Mouse (Mus musculus) C2C12 (cell line): Measurements from ENCODE around the gene Eif1. TPM values are rescaled to one million over a fixed set of nuclear protein-coding genes. Genes with fewer than 3 reads are reported as not detected.
"Not testable (repeated sequence)": the region's sequence is repeated elsewhere in the genome, so short reads cannot be mapped to it uniquely, and the experiment has no call there.

Experiments used
- H3K27me3 ChIP-seq: one replicate; pipeline ENCODE4 v1.6.1; 2011; ENCODE audit not compliant: control insufficient read depth, insufficient read depth, insufficient read length
- H3K36me3 ChIP-seq: one replicate; pipeline ENCODE4 v1.6.1; 2011; ENCODE audit not compliant: control insufficient read depth, insufficient read depth
- H3K4me3 ChIP-seq: one replicate; pipeline ENCODE4 v1.5.1; 2011; ENCODE audit warnings: mild to moderate bottlenecking, control low read depth; ENCODE audit not compliant: poor library complexity, insufficient read depth, severe bottlenecking
- H3K79me2 ChIP-seq: one replicate; pipeline ENCODE4 v1.6.1; 2011; ENCODE audit not compliant: control insufficient read depth, insufficient read depth
- H3K79me3 ChIP-seq: one replicate; pipeline ENCODE4 v1.6.1; 2011; ENCODE audit warnings: low read depth, control low read depth
- H3ac ChIP-seq: one replicate; pipeline ENCODE3; 2011; ENCODE audit warnings: low read depth; ENCODE audit not compliant: control insufficient read depth, insufficient read length
- CEBPB ChIP-seq: IDR thresholded peaks from one replicate; pipeline ENCODE4 v1.6.1; 2011; ENCODE audit warnings: low read depth, mild to moderate bottlenecking, control low read depth, moderate library complexity
- CTCF ChIP-seq: IDR thresholded peaks from one replicate; pipeline ENCODE4 v1.5.1; 2011; ENCODE audit not compliant: control insufficient read depth, insufficient read depth, insufficient read length
- FOSL1 ChIP-seq: IDR thresholded peaks from one replicate; pipeline ENCODE4 v1.8.0; 2011; ENCODE audit warnings: mild to moderate bottlenecking, low read length; ENCODE audit not compliant: poor library complexity, insufficient read depth, severe bottlenecking
- MAX ChIP-seq: IDR thresholded peaks from one replicate; pipeline ENCODE4 v1.6.1; 2011; ENCODE audit warnings: mild to moderate bottlenecking, control low read depth
- MYOD1 ChIP-seq: IDR thresholded peaks from one replicate; pipeline ENCODE4 v1.6.1; 2011; ENCODE audit warnings: low read depth; ENCODE audit not compliant: control insufficient read depth, insufficient read length
- MYOG ChIP-seq: IDR thresholded peaks from one replicate; pipeline ENCODE4 v1.6.1; 2011; ENCODE audit not compliant: control insufficient read depth, insufficient read length; ENCODE audit errors: extremely low read depth
- USF1 ChIP-seq: IDR thresholded peaks from one replicate; pipeline ENCODE4 v1.6.1; 2011; ENCODE audit warnings: low read depth, mild to moderate bottlenecking, control low read depth, moderate library complexity
- polyA plus RNA-seq: library from polyadenylated mRNA; unstranded; fragments of >200 nt; fragmentation: generic; extraction: Trizol; gene quantifications from one replicate; pipeline ENCODE4 v1.2.1, GENCODE M21; 2012; ENCODE audit warnings: missing spikeins

Gene Eif1
- polyA plus RNA-seq, 1 experiment, result 1,136 TPM

DNA sequence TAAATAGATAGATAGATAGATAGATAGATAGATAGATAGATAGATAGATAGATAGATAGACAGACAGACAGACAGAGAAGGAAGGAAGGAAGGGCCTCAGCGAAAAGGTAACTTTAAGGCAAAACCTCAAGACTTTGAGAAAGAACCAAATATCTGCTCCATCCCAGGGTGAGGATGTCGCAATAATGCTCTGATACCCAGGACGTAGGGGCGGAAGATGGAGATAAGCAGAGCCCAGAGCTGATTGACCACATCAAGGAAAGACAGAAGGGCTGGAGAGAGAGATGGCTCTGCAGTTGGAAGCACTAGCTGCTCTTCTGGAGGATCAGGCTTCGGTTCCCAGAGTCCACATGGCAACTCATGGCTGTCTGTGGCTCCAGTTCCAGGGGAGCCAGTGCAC lies 18.4 kb upstream of the Eif1 start:
- Histone ChIP-seq H3K4me3 (no peak overlapping the region), H3K79me3 (no peaks in the 10 kb centered on the region), H3K79me2 (no peaks in the 10 kb centered on the region), H3K36me3 (no peaks in the 10 kb centered on the region), H3K27me3 (no peaks in the 10 kb centered on the region), H3ac (no peak overlapping the region)
- TF ChIP-seq MYOG (no peak), CTCF (no peak), CEBPB (peak; percentile 81), MYOD1 (no peak), MAX (no peak), USF1 (no peak)

- no peaks in the 10 kb centered on the region for H3K79me2 ChIP-seq
- TF ChIP-seq MAX (no peak), MYOG (no peak), USF1 (no peak), CTCF (no peak)
- no peaks in the 10 kb centered on the region for H3K79me3 ChIP-seq
- no peaks in the 10 kb centered on the region for H3K27me3 ChIP-seq
- H3K4me3 ChIP-seq, result no peak overlapping the region
- no peak overlapping the region for H3ac ChIP-seq
- no peaks in the 10 kb centered on the region for H3K36me3 ChIP-seq
Observed at GRCm38 (mm10) chr11:100307900-100308299, 11.8 kb upstream of the Eif1 start.

DNA sequence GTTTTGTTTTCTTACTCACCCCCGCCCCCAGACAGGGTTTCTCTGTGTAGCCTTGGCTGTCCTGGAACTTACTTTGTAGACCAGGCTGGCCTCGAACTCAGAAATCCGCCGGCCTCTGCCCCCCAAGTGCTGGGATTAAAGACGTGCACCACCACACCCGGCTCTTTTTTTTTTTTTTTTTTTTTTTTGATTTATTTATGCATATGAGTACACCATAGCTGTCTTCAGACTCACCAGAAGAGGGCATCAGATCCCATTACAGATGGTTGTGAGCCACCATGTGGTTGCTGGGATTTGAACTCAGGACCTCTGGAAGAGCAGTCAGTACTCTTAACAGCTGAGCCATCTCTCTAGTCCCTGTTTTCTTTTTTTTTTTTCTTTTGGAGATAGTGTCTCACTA lies 11.0 kb upstream of the Eif1 start:
- H3K79me3 ChIP-seq, H3K36me3 ChIP-seq, H3K27me3 ChIP-seq, H3K4me3 ChIP-seq, H3K79me2 ChIP-seq, H3ac ChIP-seq: not testable (repeated sequence)

DNA sequence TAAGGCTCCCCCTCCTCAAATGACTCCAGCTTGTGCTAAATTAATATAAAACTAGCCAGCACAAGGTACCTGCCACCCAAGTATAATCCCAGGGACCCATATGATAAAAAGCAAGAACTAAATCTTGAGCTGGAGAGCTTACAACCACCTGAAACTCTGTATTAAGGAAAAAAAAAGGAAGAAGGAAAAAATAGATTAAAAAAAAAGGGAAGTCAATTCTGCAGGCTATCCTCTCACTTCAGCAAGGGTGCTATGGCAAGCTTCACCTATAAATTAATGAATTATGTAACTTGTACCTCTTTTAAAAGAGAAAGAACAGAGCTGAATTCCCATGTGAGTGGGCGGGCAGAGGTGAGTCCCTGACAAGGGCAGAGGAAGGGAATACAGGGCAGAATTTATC lies 8.0 kb upstream of the Eif1 start:
- no peak overlapping the region for H3K4me3 ChIP-seq
- H3K27me3 ChIP-seq, result no peaks in the 10 kb centered on the region
- no peaks in the 10 kb centered on the region for H3K79me3 ChIP-seq
- no peaks in the 10 kb centered on the region for H3K79me2 ChIP-seq
- TF ChIP-seq USF1 (no peak), MAX (no peak), FOSL1 (no peak), MYOD1 (no peak)
- H3K36me3 ChIP-seq, result no peaks in the 10 kb centered on the region
- no peak overlapping the region for H3ac ChIP-seq

- no peaks in the 10 kb centered on the region for H3K79me2 ChIP-seq
- H3K79me3 ChIP-seq, result no peaks in the 10 kb centered on the region
- H3ac ChIP-seq, result no peak overlapping the region
- TF ChIP-seq MYOG (no peak), USF1 (no peak), CTCF (no peak), MYOD1 (no peak), FOSL1 (no peak), MAX (no peak), CEBPB (no peak)
- no peaks in the 10 kb centered on the region for H3K27me3 ChIP-seq
- H3K36me3 ChIP-seq, result no peaks in the 10 kb centered on the region
- no peak overlapping the region for H3K4me3 ChIP-seq
Observed at GRCm38 (mm10) chr11:100312096-100312679, 7.5 kb upstream of the Eif1 start.

DNA sequence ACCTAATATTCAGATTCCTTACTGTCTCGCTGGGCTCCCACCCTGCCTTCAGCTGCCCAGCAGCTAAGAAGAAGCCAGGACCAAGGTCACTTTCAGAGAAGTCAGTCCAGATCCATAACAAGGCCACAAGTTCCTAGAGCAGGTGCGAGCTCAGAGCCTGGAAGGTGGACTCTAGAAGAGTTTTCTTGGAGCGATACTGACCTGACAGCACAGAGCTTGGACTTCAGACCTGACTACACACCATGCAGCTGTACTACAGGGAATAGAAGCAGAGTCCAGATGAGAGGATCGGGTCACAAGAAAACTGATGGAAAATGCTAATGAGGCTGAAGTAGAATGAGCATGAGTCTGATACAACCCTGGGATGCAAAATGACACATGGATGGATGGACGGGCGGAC lies 6.3 kb upstream of the Eif1 start:
- no peaks in the 10 kb centered on the region for H3K27me3 ChIP-seq
- H3K36me3 ChIP-seq, result no peaks in the 10 kb centered on the region
- no peaks in the 10 kb centered on the region for H3K79me2 ChIP-seq
- H3K4me3 ChIP-seq, result no peak overlapping the region
- H3K79me3 ChIP-seq, result no peaks in the 10 kb centered on the region
- no peak overlapping the region for H3ac ChIP-seq
- TF ChIP-seq CEBPB, result no peak
- no peak for TF ChIP-seq FOSL1
- TF ChIP-seq MYOD1, result no peak
- no peak for TF ChIP-seq MYOG
- TF ChIP-seq USF1, result no peak
- TF ChIP-seq MAX, result no peak
- no peak for TF ChIP-seq CTCF
